Mouse (Mus musculus) layer of hippocampus, adult 8-10 months (tissue): ENCODE results near the gene Fer1l4. TPM values are rescaled to one million over a fixed set of nuclear protein-coding genes. Genes with fewer than 3 reads are reported as not detected.

ENCODE experiments used
- DNase-seq, 2 experiments: peaks; one replicate each; pipeline ENCODE4 v3.0.0; 2022; ENCODE audit warnings: low spot score in 2 of 2
- total RNA-seq, 4 experiments: library from RNA; stranded (reverse); gene quantifications; 2 replicates each; pipeline ENCODE4 v1.2.4; 2022

Fer1l4 gene
- total RNA-seq, result not detected

DNA sequence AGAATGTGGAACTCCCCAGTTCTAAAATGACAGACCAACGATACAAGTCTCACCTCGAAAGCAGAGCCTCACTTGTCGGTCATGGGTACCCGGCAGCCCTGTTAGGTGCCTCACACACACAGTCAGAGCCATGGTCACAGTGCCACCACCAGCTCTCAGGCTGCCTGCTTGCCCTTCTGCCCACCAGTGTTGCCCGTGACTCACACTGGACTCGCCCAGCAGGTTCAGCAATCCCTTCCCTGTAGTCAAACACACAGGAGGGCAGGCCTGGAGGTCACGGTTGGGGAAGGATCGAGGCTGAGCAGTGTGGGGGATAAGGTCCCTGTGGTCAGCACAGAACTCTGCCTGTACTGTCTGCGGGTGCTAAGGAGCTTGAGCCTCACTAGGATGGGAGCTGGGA is at the start of gene Fer1l4:
Gene Fer1l4 (minus strand): TSS at position 132 of the 400 bp plus-strand sequence.
- no peak for DNase-seq

DNA sequence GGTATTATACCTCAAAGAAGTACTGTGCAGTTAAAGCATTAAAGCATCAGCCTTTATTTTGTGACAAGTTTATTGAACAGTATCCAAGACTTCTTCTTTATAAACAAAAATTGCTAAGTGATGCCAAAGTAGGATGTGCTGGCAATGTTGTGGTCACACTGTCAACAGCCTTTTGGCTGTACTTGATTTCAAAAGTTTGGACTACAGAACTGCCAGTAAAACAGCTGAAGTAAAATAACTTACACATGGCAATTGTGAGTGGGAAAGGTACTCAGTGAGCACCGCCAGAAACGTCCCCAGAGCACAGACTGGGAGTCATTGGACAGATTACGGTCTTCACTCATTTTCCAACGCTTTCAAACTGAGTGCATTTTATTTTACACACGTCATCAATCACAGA is 39.2 kb upstream of the Fer1l4 start:
- DNase-seq, result no peak

DNA sequence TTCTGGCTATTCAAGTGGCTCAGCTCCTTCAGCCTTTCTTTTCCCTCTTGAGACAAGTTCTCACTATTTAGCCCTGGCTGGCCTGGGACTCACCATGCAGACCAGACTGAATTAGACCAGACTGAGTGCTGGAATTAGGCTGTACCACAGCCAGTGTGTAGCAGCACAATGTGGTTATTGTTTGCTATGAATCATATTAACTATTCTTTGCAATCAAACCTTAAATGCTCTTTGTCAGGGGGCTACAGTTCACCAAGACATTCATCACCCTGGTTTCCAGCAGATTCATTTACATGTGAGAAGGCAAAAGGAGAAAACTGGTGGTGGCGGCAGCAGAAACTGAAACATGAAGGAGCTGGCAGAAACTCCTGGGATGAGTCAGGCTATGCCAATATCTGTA is 37.1 kb upstream of the Fer1l4 start:
- no peak for DNase-seq

DNA sequence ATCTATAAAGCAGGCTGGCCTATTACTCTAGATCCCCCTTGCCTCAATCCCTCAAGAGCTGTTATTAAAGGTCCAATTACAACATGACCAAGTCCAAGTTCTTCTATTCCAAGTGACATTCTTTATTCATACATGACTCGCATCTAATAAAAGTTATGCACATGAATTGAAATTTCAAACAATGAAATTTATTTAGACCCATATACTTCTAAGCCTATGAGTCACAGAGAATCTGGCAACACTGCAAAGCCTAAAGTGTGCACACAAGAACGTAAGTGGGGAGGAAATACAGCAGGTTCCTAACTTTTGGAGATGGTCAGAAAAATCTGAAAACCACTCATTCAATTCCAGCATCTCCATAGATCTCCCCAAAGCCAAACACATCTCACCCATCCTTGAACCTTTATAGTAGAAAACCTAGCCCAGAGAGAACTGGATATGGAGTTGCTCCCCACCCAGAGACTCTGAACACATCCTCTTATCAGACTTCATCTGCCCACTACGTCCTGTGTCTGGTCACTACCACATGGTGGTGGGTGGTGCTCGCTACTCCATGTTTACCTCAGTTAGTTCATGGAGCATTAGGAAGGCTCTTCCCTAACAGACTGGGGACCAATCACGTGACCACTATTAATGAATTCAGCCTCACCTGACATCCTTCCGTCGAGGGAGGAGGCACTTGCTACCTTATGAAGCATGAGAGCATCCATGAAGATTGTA is 34.8 kb upstream of the Fer1l4 start:
- no peak for DNase-seq

GRCm38 (mm10) chr2:156084541-156084940 is 31.8 kb upstream of the Fer1l4 start:
- DNase-seq, result no peak

DNA sequence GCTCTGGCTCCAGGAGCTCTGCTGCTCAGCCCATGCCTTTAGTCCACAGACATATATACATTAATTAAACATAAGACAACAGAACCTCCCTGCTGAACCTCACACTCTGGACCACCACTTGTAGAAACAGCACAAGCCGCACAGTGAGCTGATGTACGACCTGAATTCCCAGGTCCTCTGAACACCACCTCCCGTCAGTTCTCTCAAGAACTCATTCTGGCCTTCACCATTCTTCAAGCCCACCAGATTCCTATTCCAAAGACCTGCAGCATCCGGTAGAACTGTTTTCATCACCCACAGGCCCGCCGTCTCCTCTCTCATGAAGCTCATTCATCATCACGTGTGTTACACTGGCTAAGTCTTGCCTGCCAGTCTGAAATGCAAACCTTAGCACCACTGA is 27.6 kb upstream of the Fer1l4 start:
- DNase-seq, result no peak

DNA sequence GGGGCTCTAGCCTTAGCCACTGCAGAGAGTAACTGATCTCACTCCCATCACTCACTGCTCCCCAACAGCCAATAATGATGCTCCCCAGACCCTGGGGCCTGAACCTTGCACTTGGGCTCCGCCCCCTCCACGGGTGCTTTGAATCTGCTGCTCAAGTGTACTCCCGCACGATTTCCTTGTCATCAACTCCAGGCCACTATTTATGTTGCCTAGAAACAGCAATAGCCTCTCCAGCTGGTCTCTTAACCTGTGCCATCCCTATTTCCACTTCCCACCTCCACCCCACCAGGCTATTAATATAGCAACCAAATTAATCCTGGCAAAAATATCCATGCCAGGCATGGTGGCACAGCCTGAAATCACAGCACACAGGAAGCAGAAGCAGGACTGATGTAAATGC is 26.9 kb upstream of the Fer1l4 start:
- no peak for DNase-seq

- DNase-seq, result no peak
Observed at GRCm38 (mm10) chr2:156079183-156079560, 26.4 kb upstream of the Fer1l4 start.

DNA sequence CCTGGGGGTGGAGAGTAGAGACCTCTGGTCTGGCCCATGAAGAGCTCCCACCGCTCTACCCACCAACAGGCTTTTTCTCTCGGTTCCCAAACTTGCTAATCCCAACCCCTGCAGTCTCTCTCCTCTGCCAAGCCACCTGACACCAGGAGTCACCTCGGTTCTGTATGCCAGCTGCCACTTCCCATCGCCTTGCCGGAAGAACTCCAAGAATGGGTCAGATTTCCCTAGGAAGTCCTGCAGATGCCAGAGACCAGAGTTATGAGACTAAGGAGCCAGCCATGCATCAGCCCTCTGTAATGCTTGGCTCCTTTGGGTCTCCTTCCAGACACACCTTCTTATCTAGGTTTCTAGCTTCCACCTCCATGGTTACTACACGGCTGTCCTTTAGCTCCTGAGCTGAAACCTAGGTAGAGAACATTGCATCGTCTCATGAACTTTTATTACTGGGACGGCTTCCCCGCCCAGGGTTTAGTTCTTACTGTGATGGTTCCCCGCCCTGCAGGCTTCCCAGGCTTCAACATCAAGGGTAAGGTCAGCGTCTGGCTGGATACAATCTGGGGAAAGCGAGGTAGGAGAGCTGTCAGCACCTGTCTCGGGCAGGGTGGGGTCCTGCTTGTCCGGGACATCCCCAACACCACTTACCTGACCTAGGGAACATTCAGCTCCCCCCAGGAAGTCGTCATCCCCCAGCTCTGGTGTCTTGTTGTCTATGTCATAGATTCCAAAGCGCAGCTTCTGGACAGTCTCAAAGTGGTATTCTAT is 25.9 kb upstream of the Fer1l4 start:
- no peak for DNase-seq

- DNase-seq, result no peak
Observed at GRCm38 (mm10) chr2:156077461-156077860, 24.7 kb upstream of the Fer1l4 start.

GRCm38 (mm10) chr2:156073725-156074124 is 21.0 kb upstream of the Fer1l4 start:
- DNase-seq, result no peak

DNA sequence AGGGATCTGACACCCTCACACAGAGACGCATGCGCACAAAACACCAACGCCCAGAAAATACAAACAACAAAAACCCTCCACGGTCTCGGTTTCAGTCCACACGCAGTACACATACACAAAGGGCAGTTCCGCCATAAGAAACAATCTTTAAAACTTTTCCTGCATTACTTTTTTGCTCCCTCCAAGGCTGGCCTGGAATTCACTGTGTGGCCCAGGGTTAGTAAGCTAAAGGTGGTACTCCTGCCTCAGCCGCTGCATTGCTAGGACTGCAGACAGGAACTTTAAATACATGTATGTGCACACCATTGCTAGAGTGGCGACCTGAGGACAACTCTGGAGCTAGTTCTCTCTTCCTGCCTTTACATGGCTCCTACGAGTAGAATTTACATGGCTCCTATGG is 18.5 kb upstream of the Fer1l4 start:
- no peak for DNase-seq

- DNase-seq, result no peak
Observed at GRCm38 (mm10) chr2:156067916-156068315, 15.2 kb upstream of the Fer1l4 start.

GRCm38 (mm10) chr2:156066126-156066525 is 13.4 kb upstream of the Fer1l4 start:
- DNase-seq, result no peak

GRCm38 (mm10) chr2:156065099-156066041 is 12.6 kb upstream of the Fer1l4 start, which contains the start of gene Spag4:
TSS of gene Spag4 (plus strand) at chr2:156065175.
- DNase-seq, result peak in 1 of 2 experiments; percentile 51

- DNase-seq, result no peak
Observed at GRCm38 (mm10) chr2:156047929-156048328, 4.8 kb downstream of the Fer1l4 start.

GRCm38 (mm10) chr2:156042903-156043302 is 9.8 kb downstream of the Fer1l4 start:
- DNase-seq, result no peak

GRCm38 (mm10) chr2:156039390-156039789 is 13.4 kb downstream of the Fer1l4 start:
- DNase-seq, result no peak

DNA sequence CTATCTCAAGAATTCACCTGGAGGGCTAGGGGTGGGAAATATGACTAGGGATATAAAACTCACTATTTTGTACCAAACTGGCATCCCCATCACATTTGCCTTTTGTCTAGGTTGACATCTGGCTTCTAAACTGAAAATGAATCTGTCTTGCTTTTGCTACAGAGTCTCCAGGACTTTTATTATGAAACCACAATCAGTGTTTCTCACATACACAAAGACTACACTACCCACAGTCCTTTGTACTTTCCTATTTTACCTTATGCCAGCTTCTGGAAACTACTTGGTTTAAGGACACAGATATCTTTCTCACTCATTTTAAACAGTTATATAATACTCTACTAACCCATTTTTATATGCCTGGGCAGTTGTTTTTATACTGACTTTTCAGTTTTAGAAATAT is 27.3 kb downstream of the Fer1l4 start:
- no peak for DNase-seq

DNA sequence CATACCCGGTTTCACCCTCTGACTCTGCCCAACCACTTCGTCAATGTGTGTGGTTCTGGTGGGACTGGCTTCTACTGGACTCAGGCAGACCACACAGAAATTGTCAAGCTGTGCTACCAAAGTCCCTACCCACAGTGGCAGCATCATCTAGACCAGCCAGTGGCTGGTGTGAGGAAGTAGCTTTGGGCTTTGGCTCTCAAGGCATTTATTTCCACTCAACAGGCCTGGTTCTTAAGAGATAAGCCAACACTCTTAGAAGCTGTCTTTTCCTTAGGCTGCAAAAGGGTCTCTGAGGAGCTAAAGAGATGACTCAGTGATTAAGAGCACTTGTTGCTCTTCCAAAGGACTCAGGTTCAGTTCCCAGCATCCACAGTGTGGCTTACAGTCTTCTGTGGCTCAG is 31.0 kb downstream of the Fer1l4 start:
- DNase-seq, result no peak

DNA sequence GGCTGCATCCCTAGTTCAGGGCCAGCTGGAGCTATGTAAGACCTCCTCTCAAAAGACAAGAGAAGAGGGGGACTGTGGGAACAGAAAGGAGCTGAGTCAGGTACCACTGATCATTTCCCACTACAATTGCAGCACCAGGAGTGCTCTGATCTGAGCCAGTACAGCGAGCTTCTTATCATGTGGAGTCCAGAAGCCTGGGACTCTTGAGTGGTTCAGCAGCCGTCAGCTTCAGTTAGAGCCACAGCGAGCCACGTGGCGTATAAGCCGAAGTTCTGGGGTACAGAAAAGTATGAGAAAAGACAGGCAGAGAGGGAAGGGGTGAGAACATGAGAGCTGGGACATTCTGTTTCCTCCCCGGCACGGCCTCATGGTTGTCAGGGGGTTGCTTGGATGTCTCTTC is 31.5 kb downstream of the Fer1l4 start:
- DNase-seq, result no peak

DNA sequence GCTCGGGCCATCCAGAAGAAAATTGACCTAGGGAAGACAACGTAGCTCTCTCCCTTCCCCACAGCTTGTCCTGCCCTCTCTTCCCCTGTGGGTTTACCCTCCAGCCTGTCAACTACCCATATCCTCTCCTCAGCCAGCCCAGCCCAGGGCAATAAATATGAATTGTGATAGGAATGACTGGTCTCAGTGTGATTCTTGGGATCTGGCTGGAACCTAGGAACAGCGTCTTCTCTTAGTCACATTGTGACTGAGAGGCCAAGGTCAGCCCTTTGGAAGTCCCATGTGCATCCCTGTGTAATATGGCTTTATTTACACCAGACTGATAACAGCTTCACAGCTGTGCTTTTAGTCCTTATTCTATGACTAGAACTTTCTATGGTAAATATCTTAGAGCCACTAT is 34.6 kb downstream of the Fer1l4 start:
- no peak for DNase-seq
